Mouse (Mus musculus) stomach, embryonic 15.5 days (tissue): Measurements from ENCODE around the gene Pcsk5. TPM values are rescaled to one million over a fixed set of nuclear protein-coding genes. Genes with fewer than 3 reads are reported as not detected.

Experiments used
- ATAC-seq: fragments of 200-750 bp; cut with Nextera tagmentation; 2 replicates; pipeline ENCODE4 v1.8.0; 2017; ENCODE audit warnings: low read depth, moderate number of reproducible peaks, moderate TSS enrichment; ENCODE audit not compliant: insufficient read depth, low FRiP score
- H3K27ac ChIP-seq: fragments of 300-500 bp; sonication (generic); 2 replicates; pipeline ENCODE4 v1.5.1; 2015; ENCODE audit warnings: mild to moderate bottlenecking, inconsistent platforms
- H3K27me3 ChIP-seq: fragments of 300-500 bp; sonication (generic); replicated peaks from 2 replicates; pipeline ENCODE4 v1.6.1; 2015; ENCODE audit warnings: inconsistent platforms
- H3K36me3 ChIP-seq: fragments of 300-500 bp; sonication (generic); 2 replicates; pipeline ENCODE4 v1.6.1; 2015; ENCODE audit warnings: inconsistent platforms
- H3K4me1 ChIP-seq: fragments of 300-500 bp; sonication (generic); 2 replicates; pipeline ENCODE4 v1.6.1; 2015; ENCODE audit warnings: inconsistent platforms
- H3K4me2 ChIP-seq: fragments of 300-500 bp; sonication (generic); 2 replicates; pipeline ENCODE4 v1.6.1; 2015; ENCODE audit warnings: mild to moderate bottlenecking, inconsistent platforms
- H3K4me3 ChIP-seq: fragments of 300-500 bp; sonication (generic); replicated peaks from 2 replicates; pipeline ENCODE4 v1.5.1; 2015; ENCODE audit warnings: inconsistent platforms
- H3K9ac ChIP-seq: fragments of 300-500 bp; sonication (generic); 2 replicates; pipeline ENCODE4 v1.6.1; 2015; ENCODE audit warnings: inconsistent platforms
- H3K9me3 ChIP-seq: fragments of 300-500 bp; sonication (generic); 2 replicates; pipeline ENCODE4 v1.6.1; 2016; ENCODE audit warnings: inconsistent platforms
- WGBS: fragments of 180-500 bp; shearing (Covaris S2); methylation state at CpG from one replicate; pipeline ENCODE4 v1.1.7; 2015; 5-methylcytosine and 5-hydroxymethylcytosine counted together
- polyA plus RNA-seq: library from polyadenylated mRNA; unstranded; fragments of >200 nt; fragmentation: Nextera tagmentation; extraction: Ambion mirVana; gene quantifications from 2 replicates; pipeline ENCODE4 v1.2.1, GENCODE M21; 2015

The Pcsk5 gene
- polyA plus RNA-seq, 1 experiment from 2014 or later, result 18.0 TPM

DNA sequence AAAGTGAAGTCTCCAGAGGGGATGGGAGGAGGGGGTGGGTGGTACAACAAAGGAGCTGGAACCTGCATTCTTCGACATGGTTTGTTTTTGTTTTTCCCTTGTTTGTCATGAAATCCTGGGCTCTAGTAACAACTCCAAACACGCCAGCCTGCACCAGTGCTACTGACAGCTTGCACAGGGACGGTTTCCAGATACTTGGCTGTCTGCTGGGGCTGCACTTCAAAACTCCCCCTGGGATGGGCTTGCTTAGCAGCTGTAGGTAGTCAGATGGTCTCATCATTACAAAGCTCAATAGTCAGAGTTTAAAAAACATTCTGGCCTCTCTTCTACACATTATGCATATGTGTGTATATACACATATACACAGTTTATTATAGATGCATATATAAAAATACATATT is 234.1 kb downstream of the Pcsk5 start:
- H3K36me3 ChIP-seq, result no peaks in the 10 kb centered on the region
- H3K27me3 ChIP-seq, result no peaks in the 10 kb centered on the region
- no peak overlapping the region for H3K9ac ChIP-seq
- no peaks in the 10 kb centered on the region for H3K4me1 ChIP-seq
- H3K4me2 ChIP-seq, result no peak overlapping the region
- H3K27ac ChIP-seq, result no peak overlapping the region
- H3K4me3 ChIP-seq, result no peak overlapping the region
- H3K9me3 ChIP-seq, result no peaks in the 10 kb centered on the region
- no peak for ATAC-seq
- 58% methylated on average over 3 of the region's 3 CpGs for WGBS

- H3K9me3 ChIP-seq, result no peaks in the 10 kb centered on the region
- ATAC-seq, result no peak
- H3K27me3 ChIP-seq, result no peaks in the 10 kb centered on the region
- 63% methylated on average over 2 of the region's 2 CpGs for WGBS
- no peak overlapping the region for H3K4me3 ChIP-seq
- no peak overlapping the region for H3K4me2 ChIP-seq
- no peak overlapping the region for H3K9ac ChIP-seq
- H3K27ac ChIP-seq, result no peak overlapping the region
- H3K4me1 ChIP-seq, result no peaks in the 10 kb centered on the region
- no peaks in the 10 kb centered on the region for H3K36me3 ChIP-seq
Measured at GRCm38 (mm10) chr19:17600347-17600746, 237.1 kb downstream of the Pcsk5 start.

DNA sequence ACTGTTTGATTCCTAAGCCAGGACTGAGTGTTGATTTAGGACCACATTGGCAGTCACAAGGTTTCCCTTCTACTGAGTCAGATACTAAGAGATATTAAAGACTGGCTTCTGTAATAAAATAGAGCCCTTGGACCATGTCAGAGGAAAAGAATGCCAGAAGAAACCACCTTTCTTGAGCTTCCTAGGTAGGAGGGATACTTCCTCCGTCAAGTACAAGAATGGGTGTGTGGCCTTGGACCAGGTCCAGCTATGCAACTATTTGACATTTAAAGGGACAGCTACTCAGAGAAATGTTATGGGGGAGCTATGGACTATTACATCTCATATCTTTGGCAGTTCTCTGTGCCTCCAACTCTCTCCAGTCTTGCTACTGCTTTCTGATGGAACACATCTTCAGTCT is 244.6 kb downstream of the Pcsk5 start:
- peaks cover 14% of the 10 kb centered on the region for H3K4me1 ChIP-seq
- H3K27me3 ChIP-seq, result no peaks in the 10 kb centered on the region
- H3K4me2 ChIP-seq, result no peak overlapping the region
- 11% methylated on average over 1 of the region's 1 CpGs for WGBS
- no peak overlapping the region for H3K27ac ChIP-seq
- no peak overlapping the region for H3K9ac ChIP-seq
- H3K36me3 ChIP-seq, result no peaks in the 10 kb centered on the region
- ATAC-seq, result no peak
- no peak overlapping the region for H3K4me3 ChIP-seq
- H3K9me3 ChIP-seq, result no peaks in the 10 kb centered on the region

GRCm38 (mm10) chr19:17591335-17591734 is 246.1 kb downstream of the Pcsk5 start:
- 25% methylated on average over 8 of the region's 8 CpGs for WGBS
- H3K4me3 ChIP-seq, result no peak overlapping the region
- H3K4me1 ChIP-seq, result peaks cover 14% of the 10 kb centered on the region
- H3K9me3 ChIP-seq, result no peaks in the 10 kb centered on the region
- H3K27me3 ChIP-seq, result no peaks in the 10 kb centered on the region
- ATAC-seq, result peak; percentile 22; the same call in 1 of the 2 replicates
- no peaks in the 10 kb centered on the region for H3K36me3 ChIP-seq
- no peak overlapping the region for H3K4me2 ChIP-seq
- H3K9ac ChIP-seq, result no peak overlapping the region
- no peak overlapping the region for H3K27ac ChIP-seq

DNA sequence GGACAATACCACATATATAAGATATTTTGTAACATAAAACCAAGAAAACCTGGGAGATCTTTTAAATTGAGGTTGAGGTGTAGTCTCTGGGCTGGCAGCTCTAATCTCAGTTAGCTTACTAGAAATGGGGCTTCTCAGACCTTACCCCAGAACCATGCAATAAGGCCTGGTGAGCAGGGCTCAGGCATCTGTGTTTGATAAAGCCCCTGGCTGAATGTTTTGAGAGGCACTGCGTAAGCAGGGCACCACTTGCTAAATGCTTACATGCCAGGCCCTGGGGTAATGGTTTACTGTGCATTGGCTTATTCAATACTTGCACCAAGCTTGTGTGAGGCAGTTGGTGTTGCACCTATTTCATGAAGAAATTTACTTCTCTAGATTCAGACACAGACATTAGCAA is 247.1 kb downstream of the Pcsk5 start:
- no peak for ATAC-seq
- Histone ChIP-seq H3K4me2 (no peak overlapping the region), H3K36me3 (no peaks in the 10 kb centered on the region), H3K4me1 (peaks cover 14% of the 10 kb centered on the region), H3K9ac (no peak overlapping the region), H3K27me3 (no peaks in the 10 kb centered on the region), H3K27ac (no peak overlapping the region), H3K9me3 (no peaks in the 10 kb centered on the region), H3K4me3 (no peak overlapping the region)
- WGBS, result 86% methylated on average over 1 of the region's 1 CpGs

GRCm38 (mm10) chr19:17577412-17577811 is 260.0 kb downstream of the Pcsk5 start:
- Histone ChIP-seq H3K27me3 (no peaks in the 10 kb centered on the region), H3K4me2 (no peak overlapping the region), H3K27ac (no peak overlapping the region), H3K4me3 (no peak overlapping the region), H3K4me1 (no peaks in the 10 kb centered on the region), H3K9me3 (no peaks in the 10 kb centered on the region), H3K9ac (no peak overlapping the region), H3K36me3 (no peaks in the 10 kb centered on the region)
- WGBS, result 80% methylated on average over 4 of the region's 4 CpGs
- no peak for ATAC-seq

- H3K4me2 ChIP-seq, result no peak overlapping the region
- H3K36me3 ChIP-seq, result no peaks in the 10 kb centered on the region
- no peaks in the 10 kb centered on the region for H3K27me3 ChIP-seq
- ATAC-seq, result no peak
- H3K4me3 ChIP-seq, result no peak overlapping the region
- 89% methylated on average over 5 of the region's 5 CpGs for WGBS
- H3K9me3 ChIP-seq, result no peaks in the 10 kb centered on the region
- H3K27ac ChIP-seq, result no peak overlapping the region
- no peak overlapping the region for H3K9ac ChIP-seq
- H3K4me1 ChIP-seq, result no peaks in the 10 kb centered on the region
Measured at GRCm38 (mm10) chr19:17574564-17574963, 262.9 kb downstream of the Pcsk5 start.

GRCm38 (mm10) chr19:17572315-17572714 is 265.1 kb downstream of the Pcsk5 start:
- Histone ChIP-seq H3K27me3 (no peaks in the 10 kb centered on the region), H3K27ac (no peak overlapping the region), H3K4me2 (no peak overlapping the region), H3K9me3 (no peaks in the 10 kb centered on the region), H3K4me1 (no peaks in the 10 kb centered on the region), H3K4me3 (no peak overlapping the region), H3K9ac (no peak overlapping the region), H3K36me3 (no peaks in the 10 kb centered on the region)
- WGBS, result 89% methylated on average over 8 of the region's 8 CpGs
- no peak for ATAC-seq

DNA sequence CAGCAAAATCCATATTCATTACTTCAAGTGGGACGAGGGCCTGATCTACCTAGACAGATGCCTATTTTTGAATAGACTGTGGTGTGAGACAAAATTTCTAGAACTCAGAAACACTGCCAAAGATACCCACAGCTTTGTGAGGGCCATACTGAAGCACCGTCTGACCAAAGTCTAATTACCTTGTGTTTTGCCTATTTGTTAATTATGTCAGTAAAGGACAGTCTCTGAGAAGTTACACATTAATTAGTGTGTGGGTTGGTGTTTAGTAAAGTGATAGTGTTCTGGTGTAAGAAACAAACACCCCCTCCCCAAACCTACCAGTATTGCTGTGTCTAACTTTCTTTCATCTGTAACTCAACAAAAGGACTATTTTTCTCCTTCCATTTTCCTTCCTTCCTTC is 266.5 kb downstream of the Pcsk5 start:
- Histone ChIP-seq H3K9ac (no peak overlapping the region), H3K9me3 (no peaks in the 10 kb centered on the region), H3K4me3 (no peak overlapping the region), H3K4me1 (no peaks in the 10 kb centered on the region), H3K36me3 (no peaks in the 10 kb centered on the region), H3K4me2 (no peak overlapping the region), H3K27ac (no peak overlapping the region), H3K27me3 (no peaks in the 10 kb centered on the region)
- ATAC-seq, result no peak
- WGBS, result 91% methylated on average over 2 of the region's 2 CpGs

GRCm38 (mm10) chr19:17567264-17567663 is 270.2 kb downstream of the Pcsk5 start:
- WGBS, result 48% methylated on average over 3 of the region's 3 CpGs
- no peak for ATAC-seq

GRCm38 (mm10) chr19:17566097-17566496 is 271.3 kb downstream of the Pcsk5 start:
- Histone ChIP-seq H3K9me3 (no peaks in the 10 kb centered on the region), H3K4me3 (no peak overlapping the region), H3K9ac (no peak overlapping the region), H3K27ac (no peak overlapping the region), H3K36me3 (no peaks in the 10 kb centered on the region), H3K27me3 (no peaks in the 10 kb centered on the region), H3K4me1 (no peaks in the 10 kb centered on the region), H3K4me2 (no peak overlapping the region)
- WGBS, result 86% methylated on average over 4 of the region's 4 CpGs
- no peak for ATAC-seq

More at GRCm38 (mm10) chr19:17567264-17567663, 270.2 kb downstream of the Pcsk5 start:
- no peak overlapping the region for H3K27ac ChIP-seq
- H3K9ac ChIP-seq, result no peak overlapping the region
- no peak overlapping the region for H3K4me3 ChIP-seq
- H3K9me3 ChIP-seq, result no peaks in the 10 kb centered on the region
- H3K4me1 ChIP-seq, result no peaks in the 10 kb centered on the region
- no peak overlapping the region for H3K4me2 ChIP-seq
- no peaks in the 10 kb centered on the region for H3K36me3 ChIP-seq
- H3K27me3 ChIP-seq, result no peaks in the 10 kb centered on the region

DNA sequence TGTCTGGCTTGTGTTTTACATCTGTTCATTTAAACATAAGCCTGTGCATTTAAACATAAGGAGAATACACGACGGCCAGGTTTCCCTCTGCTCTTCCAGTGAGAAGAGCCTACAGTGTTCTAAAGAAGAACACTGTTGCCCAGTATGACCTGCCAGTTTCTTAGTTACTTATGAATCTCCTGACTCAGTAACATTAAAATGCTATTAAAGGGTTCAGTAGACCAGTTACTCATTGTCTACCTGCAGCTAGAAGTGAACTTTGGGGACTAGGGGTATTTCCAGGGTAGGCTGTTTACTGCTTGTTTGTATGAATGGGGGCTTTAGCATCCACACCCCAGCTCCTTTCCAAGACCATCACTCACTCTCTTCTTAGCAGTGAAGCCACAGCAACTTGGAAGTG is 278.7 kb downstream of the Pcsk5 start:
- no peaks in the 10 kb centered on the region for H3K36me3 ChIP-seq
- no peak overlapping the region for H3K27ac ChIP-seq
- H3K4me1 ChIP-seq, result no peaks in the 10 kb centered on the region
- no peaks in the 10 kb centered on the region for H3K27me3 ChIP-seq
- H3K4me3 ChIP-seq, result no peak overlapping the region
- no peaks in the 10 kb centered on the region for H3K9me3 ChIP-seq
- ATAC-seq, result no peak
- H3K9ac ChIP-seq, result no peak overlapping the region
- no peak overlapping the region for H3K4me2 ChIP-seq
- WGBS, result 78% methylated on average over 2 of the region's 2 CpGs

DNA sequence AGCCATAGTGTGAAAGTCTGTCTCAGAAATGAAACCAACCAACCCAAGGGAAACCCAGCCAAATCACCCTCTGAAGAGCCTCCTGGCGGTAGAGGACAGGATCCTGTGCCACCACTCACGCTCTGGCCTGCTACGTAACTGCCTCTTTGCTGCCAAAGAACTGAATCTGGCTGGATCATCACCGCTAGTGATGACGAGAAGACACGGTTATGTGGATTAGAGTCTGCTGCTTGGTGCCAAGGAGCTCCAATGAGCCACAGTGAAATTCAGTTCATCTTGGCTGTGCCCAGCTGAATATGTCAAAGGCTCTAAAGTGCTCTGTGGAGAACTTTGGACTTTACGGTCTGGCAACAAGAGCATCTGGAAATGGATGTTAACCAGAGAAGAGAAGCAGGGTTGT is 282.3 kb downstream of the Pcsk5 start:
- no peak overlapping the region for H3K4me3 ChIP-seq
- no peak overlapping the region for H3K27ac ChIP-seq
- no peak overlapping the region for H3K4me2 ChIP-seq
- WGBS, result 92% methylated on average over 7 of the region's 7 CpGs
- ATAC-seq, result no peak
- no peaks in the 10 kb centered on the region for H3K4me1 ChIP-seq
- no peaks in the 10 kb centered on the region for H3K36me3 ChIP-seq
- H3K27me3 ChIP-seq, result no peaks in the 10 kb centered on the region
- H3K9ac ChIP-seq, result no peak overlapping the region
- no peaks in the 10 kb centered on the region for H3K9me3 ChIP-seq
